ENCODE assay signal across 8 mouse cellular contexts in genomic region chr4:129288067-129288466, GRCm38 (mm10). TPM values are rescaled to one million over a fixed set of nuclear protein-coding genes. Genes with fewer than 3 reads are reported as not detected.
DNase-seq lines count a peak whose midpoint lies in the region; ATAC-seq lines count a peak whose summit lies in the region.

No protein-coding gene starts in this region.

- no peak for ATAC-seq in forebrain, embryonic 13.5 days
- no peak for ATAC-seq in hindbrain, embryonic 11.5 days (ENCODE audit: low FRiP score)
- ATAC-seq in midbrain, embryonic 12.5 days (ENCODE audit: low FRiP score, low read depth), result no peak

- no peak overlapping the region; the same call in 1 of the 2 replicates for H3K4me3 ChIP-seq in forebrain, embryonic 13.5 days
- H3K4me3 ChIP-seq in hindbrain, embryonic 11.5 days (ENCODE audit: low read depth, low read length), result peak overlapping the region; percentile 47; the same call in 1 of the 2 replicates
- no peak overlapping the region for H3K4me3 ChIP-seq in midbrain, embryonic 12.5 days

- H3K9me3 ChIP-seq in forebrain, embryonic 13.5 days (replicated peaks), result no peaks in the 10 kb centered on the region
- no peaks in the 10 kb centered on the region for H3K9me3 ChIP-seq in hindbrain, embryonic 11.5 days (ENCODE audit: control insufficient read depth, low read length)
- no peaks in the 10 kb centered on the region for H3K9me3 ChIP-seq in midbrain, embryonic 12.5 days

- H3K36me3 ChIP-seq in forebrain, embryonic 13.5 days (ENCODE audit: poor library complexity, severe bottlenecking), result no peaks in the 10 kb centered on the region
- H3K36me3 ChIP-seq in hindbrain, embryonic 11.5 days (ENCODE audit: control insufficient read depth, insufficient read depth, low read length), result no peaks in the 10 kb centered on the region
- no peaks in the 10 kb centered on the region for H3K36me3 ChIP-seq in midbrain, embryonic 12.5 days

- DNase-seq in heart, adult 18-20 months, result peak; percentile 42 to 54
- DNase-seq in heart, postnatal 25 days (ENCODE audit: low spot score), result no peak
- no peak for DNase-seq in hindbrain, embryonic 11.5 days (ENCODE audit: low spot score)
- no peak for DNase-seq in retina, postnatal 1 day
- no peak for DNase-seq in frontal cortex, postnatal 36 days (ENCODE audit: low spot score in 2 of 2)
- DNase-seq in right cerebral cortex, postnatal 14 days, result no peak

- peaks cover 24% of the 10 kb centered on the region for H3K27me3 ChIP-seq in forebrain, embryonic 13.5 days
- H3K27me3 ChIP-seq in hindbrain, embryonic 11.5 days (ENCODE audit: control insufficient read depth, insufficient read depth, low read length), result peaks cover 11% of the 10 kb centered on the region; the same call in 1 of the 2 replicates
- peaks cover 31% of the 10 kb centered on the region for H3K27me3 ChIP-seq in midbrain, embryonic 12.5 days

- H3K9ac ChIP-seq in forebrain, embryonic 13.5 days, result no peak overlapping the region
- no peak overlapping the region for H3K9ac ChIP-seq in hindbrain, embryonic 11.5 days (ENCODE audit: low read depth, low read length)
- H3K9ac ChIP-seq in midbrain, embryonic 12.5 days (replicated peaks), result no peak overlapping the region

- intact Hi-C loops in heart, postnatal 25 days (cut with DNase I), result no loop called here

- WGBS in forebrain, embryonic 13.5 days, result 34% methylated on average over 3 of the region's 3 CpGs
- whole genome bisulfite sequencing in hindbrain, embryonic 11.5 days, result 45% methylated on average over 3 of the region's 3 CpGs
- WGBS in midbrain, embryonic 12.5 days, result 42% methylated on average over 3 of the region's 3 CpGs

- H3K4me1 ChIP-seq in forebrain, embryonic 13.5 days, result peaks cover 18% of the 10 kb centered on the region
- H3K4me1 ChIP-seq in hindbrain, embryonic 11.5 days (replicated peaks; ENCODE audit: control insufficient read depth, insufficient read depth, low read length), result peaks cover 7% of the 10 kb centered on the region
- peaks cover 20% of the 10 kb centered on the region for H3K4me1 ChIP-seq in midbrain, embryonic 12.5 days

- H3K4me2 ChIP-seq in forebrain, embryonic 13.5 days, result peak overlapping the region; percentile 89
- peak overlapping the region; percentile 93; the same call in 1 of the 2 replicates for H3K4me2 ChIP-seq in hindbrain, embryonic 11.5 days (replicated peaks; ENCODE audit: low read depth, low read length)
- peak overlapping the region; percentile 95; the same call in 1 of the 2 replicates for H3K4me2 ChIP-seq in midbrain, embryonic 12.5 days (replicated peaks)

- no peak overlapping the region for H3K27ac ChIP-seq in forebrain, embryonic 13.5 days
- H3K27ac ChIP-seq in hindbrain, embryonic 11.5 days (ENCODE audit: low read depth, low read length), result no peak overlapping the region
- H3K27ac ChIP-seq in midbrain, embryonic 12.5 days (replicated peaks), result no peak overlapping the region

RNA-seq across cellular contexts. Expression of gene Sync, which starts 0.7 kb away (rescaled TPM):
- total RNA-seq in heart, adult 18-20 months (2021), result 10 to 100 TPM; 18.9 to 24.9 TPM
- total RNA-seq in heart, postnatal 25 days (2021), result 10 to 100 TPM; 15.5 to 16.3 TPM
- polyA plus RNA-seq in forebrain, embryonic 13.5 days (2015; fragmentation: Nextera tagmentation; extraction: Ambion mirVana), result 0.18 and 0.19 TPM in 2 replicates
- 0.56 and 0.99 TPM in 2 replicates for polyA plus RNA-seq in hindbrain, embryonic 11.5 days (2014; fragmentation: Nextera tagmentation; extraction: Ambion mirVana)
- polyA plus RNA-seq in midbrain, embryonic 12.5 days (2016; fragmentation: Nextera tagmentation; extraction: Ambion mirVana), result 0.62 and 0.66 TPM in 2 replicates

RNA-seq across cellular contexts. Expression of gene C77080, which starts 26.9 kb away (rescaled TPM):
- total RNA-seq in heart, adult 18-20 months (2021), result 1 to 10 TPM; 2.6 to 3.0 TPM
- 1 to 10 TPM; 3.3 to 6.1 TPM for total RNA-seq in heart, postnatal 25 days (2021)
- 3.7 and 3.8 TPM in 2 replicates for polyA plus RNA-seq in forebrain, embryonic 13.5 days (2015; fragmentation: Nextera tagmentation; extraction: Ambion mirVana)
- 3.2 and 3.6 TPM in 2 replicates for polyA plus RNA-seq in hindbrain, embryonic 11.5 days (2014; fragmentation: Nextera tagmentation; extraction: Ambion mirVana)
- 5.2 and 6.3 TPM in 2 replicates for polyA plus RNA-seq in midbrain, embryonic 12.5 days (2016; fragmentation: Nextera tagmentation; extraction: Ambion mirVana)

RNA-seq across cellular contexts. Expression of gene Rbbp4, which starts 47.1 kb away (rescaled TPM):
- total RNA-seq in heart, adult 18-20 months (2021), result 10 to 100 TPM; 74.1 to 78.0 TPM
- 10 to 100 TPM; 77.5 to 84.0 TPM for total RNA-seq in heart, postnatal 25 days (2021)
- polyA plus RNA-seq in forebrain, embryonic 13.5 days (2015; fragmentation: Nextera tagmentation; extraction: Ambion mirVana), result 534 and 564 TPM in 2 replicates
- 505 and 518 TPM in 2 replicates for polyA plus RNA-seq in hindbrain, embryonic 11.5 days (2014; fragmentation: Nextera tagmentation; extraction: Ambion mirVana)
- 497 and 529 TPM in 2 replicates for polyA plus RNA-seq in midbrain, embryonic 12.5 days (2016; fragmentation: Nextera tagmentation; extraction: Ambion mirVana)

RNA-seq across cellular contexts. Expression of gene Zbtb8os, which starts 47.4 kb away (rescaled TPM):
- total RNA-seq in heart, adult 18-20 months (2021), result 10 to 100 TPM; 22.4 to 30.2 TPM
- 10 to 100 TPM; 18.6 to 22.7 TPM for total RNA-seq in heart, postnatal 25 days (2021)
- 33.8 and 36.2 TPM in 2 replicates for polyA plus RNA-seq in forebrain, embryonic 13.5 days (2015; fragmentation: Nextera tagmentation; extraction: Ambion mirVana)
- 42.7 and 45.2 TPM in 2 replicates for polyA plus RNA-seq in hindbrain, embryonic 11.5 days (2014; fragmentation: Nextera tagmentation; extraction: Ambion mirVana)
- polyA plus RNA-seq in midbrain, embryonic 12.5 days (2016; fragmentation: Nextera tagmentation; extraction: Ambion mirVana), result 36.4 TPM in 2 replicates

Comparison
In these comparisons a context has a peak if more than half of its experiments do, and no peak if none do; other contexts are left out.
1. DNase-seq: peak in heart, adult 18-20 months (2 of 2); none in heart, postnatal 25 days (single experiment), hindbrain, embryonic 11.5 days (single experiment), retina, postnatal 1 day (single experiment), frontal cortex, postnatal 36 days (0 of 2) and right cerebral cortex, postnatal 14 days (single experiment).
2. Peak in every context shown above with its lines, with median percentiles within 50 percentile points of each other: H3K4me2 ChIP-seq.